Mouse (Mus musculus) kidney, adult 9 months (tissue): ENCODE data around the gene Usp7.

Experiments used
- DNase-seq: peaks from one replicate; pipeline ENCODE4 v3.0.0; 2022

The Usp7 gene

GRCm38 (mm10) chr16:8715513-8716080 is 76.5 kb downstream of the Usp7 start:
- no peak for DNase-seq

- DNase-seq, result no peak
Observed at GRCm38 (mm10) chr16:8714851-8715250, 77.3 kb downstream of the Usp7 start.

- no peak for DNase-seq
Observed at GRCm38 (mm10) chr16:8711998-8712397, 80.1 kb downstream of the Usp7 start.

GRCm38 (mm10) chr16:8700586-8700985 is 91.5 kb downstream of the Usp7 start:
- DNase-seq, result peak; percentile 75

GRCm38 (mm10) chr16:8699556-8699955 is 92.6 kb downstream of the Usp7 start:
- DNase-seq, result no peak

- no peak for DNase-seq
Observed at GRCm38 (mm10) chr16:8691206-8691605, 100.9 kb downstream of the Usp7 start.

- peak; percentile 75 for DNase-seq
Observed at GRCm38 (mm10) chr16:8689979-8690656, 102.0 kb downstream of the Usp7 start.

- DNase-seq, result no peak
Observed at GRCm38 (mm10) chr16:8687559-8688112, 104.5 kb downstream of the Usp7 start.

GRCm38 (mm10) chr16:8686871-8687535 is 105.1 kb downstream of the Usp7 start:
- no peak for DNase-seq

GRCm38 (mm10) chr16:8686121-8686870 is 105.8 kb downstream of the Usp7 start:
- DNase-seq, result peak; percentile 86

- DNase-seq, result peak; percentile 28
Observed at GRCm38 (mm10) chr16:8685087-8685486, 107.0 kb downstream of the Usp7 start.

- DNase-seq, result no peak
Observed at GRCm38 (mm10) chr16:8680470-8680869, 111.6 kb downstream of the Usp7 start, which contains the start of gene Gm5767. Gm5767 (plus strand) TSS chr16:8680770.

- DNase-seq, result no peak
Observed at GRCm38 (mm10) chr16:8679780-8680179, 112.3 kb downstream of the Usp7 start.

- no peak for DNase-seq
Observed at GRCm38 (mm10) chr16:8678676-8679075, 113.4 kb downstream of the Usp7 start.

GRCm38 (mm10) chr16:8678035-8678434 is 114.1 kb downstream of the Usp7 start:
- DNase-seq, result no peak

- peak; percentile 43 for DNase-seq
Observed at GRCm38 (mm10) chr16:8676800-8677199, 115.3 kb downstream of the Usp7 start.

GRCm38 (mm10) chr16:8676228-8676627 is 115.9 kb downstream of the Usp7 start:
- no peak for DNase-seq

GRCm38 (mm10) chr16:8675559-8675958 is 116.5 kb downstream of the Usp7 start:
- no peak for DNase-seq

GRCm38 (mm10) chr16:8674165-8674564 is 117.9 kb downstream of the Usp7 start:
- DNase-seq, result peak; percentile 63

GRCm38 (mm10) chr16:8673343-8673742 is 118.8 kb downstream of the Usp7 start:
- no peak for DNase-seq

GRCm38 (mm10) chr16:8672811-8673210 is 119.3 kb downstream of the Usp7 start:
- peak; percentile 56 for DNase-seq

- DNase-seq, result no peak
Observed at GRCm38 (mm10) chr16:8672350-8672687, 119.8 kb downstream of the Usp7 start.
